Mouse (Mus musculus): ENCODE results near the gene Olfr97. TPM values are rescaled to one million over a fixed set of nuclear protein-coding genes. Genes with fewer than 3 reads are reported as not detected.

Olfr97 gene
- polyA plus RNA-seq (2014; fragmentation: Illumina TruSeq; extraction: RNeasy Lipid Tissue Mini Kit (QIAGEN cat#74804); ENCODE audit: low read depth, low replicate concordance) = not detected

DNA sequence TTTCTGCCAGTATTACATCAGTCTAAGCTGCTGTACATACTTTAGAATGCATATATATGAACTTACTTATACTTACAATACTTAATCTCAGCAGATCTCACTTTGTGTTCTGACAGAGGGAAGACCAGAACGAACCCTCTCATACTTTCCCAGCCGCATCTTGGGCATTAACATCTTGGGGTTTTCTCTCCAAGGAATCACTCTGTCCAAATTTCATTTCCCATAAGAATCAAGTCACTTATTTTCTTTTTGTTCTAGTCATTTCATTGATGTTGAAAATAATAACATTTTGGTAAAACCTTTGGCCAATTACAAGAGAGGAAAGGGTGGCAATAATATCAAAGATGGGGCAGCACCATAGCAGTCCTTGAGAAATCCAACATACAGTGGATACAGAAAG, at the start of gene Olfr97:
Gene Olfr97 (minus strand): TSS at position 101 of the 400 bp plus-strand sequence.

DNA sequence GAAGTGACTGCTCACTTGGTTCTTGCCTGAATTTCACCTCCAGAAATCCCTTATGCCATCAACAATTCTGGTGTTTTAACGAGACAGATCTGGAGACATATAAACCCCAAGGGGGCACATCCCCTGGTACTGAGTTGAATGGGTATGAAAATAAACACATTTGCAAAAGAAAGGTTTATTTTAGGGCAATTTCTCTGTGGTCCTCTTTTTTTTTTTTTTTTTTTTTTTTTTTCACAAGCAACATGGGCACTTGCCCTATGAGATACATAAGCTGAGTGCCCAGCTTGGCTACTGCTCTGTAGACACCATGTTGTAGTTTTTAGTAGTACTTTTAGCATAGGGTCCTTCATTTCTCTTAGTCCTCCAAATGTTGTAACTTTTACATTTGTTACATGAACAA, 46.2 kb upstream of the Olfr97 start, which contains the start of gene Olfr99:
Gene Olfr99 (minus strand): TSS at position 101 of the 400 bp plus-strand sequence.

DNA sequence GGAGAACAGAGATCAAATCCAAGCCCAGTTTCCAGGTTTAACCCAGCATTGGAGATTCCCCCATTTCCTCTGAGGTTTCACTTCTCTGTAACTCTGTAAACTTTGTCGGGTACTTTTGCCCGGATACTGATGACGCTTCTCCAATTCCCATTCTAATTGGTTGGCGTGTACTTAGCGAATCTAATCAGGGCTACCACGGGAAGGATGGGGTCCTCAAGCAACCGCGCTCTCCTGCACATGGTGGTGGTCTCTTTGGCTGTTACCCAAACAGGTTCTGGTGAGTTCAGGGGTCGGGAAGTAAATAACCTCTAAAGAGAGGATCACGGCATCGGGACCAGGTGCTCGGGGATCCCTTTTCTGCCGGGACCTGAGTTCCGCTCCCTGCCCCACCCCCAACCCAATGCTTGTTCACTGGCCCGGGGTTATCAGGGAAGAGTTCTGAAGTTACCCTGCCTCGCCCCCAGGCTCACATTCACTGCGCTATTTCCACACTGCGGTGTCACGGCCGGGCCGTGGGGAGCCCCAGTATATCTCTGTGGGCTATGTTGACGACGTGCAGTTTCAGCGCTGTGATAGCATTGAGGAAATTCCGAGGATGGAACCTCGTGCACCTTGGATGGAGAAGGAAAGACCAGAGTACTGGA, 33.0 kb upstream of the Olfr97 start, which contains the start of gene H2-M3:
Gene H2-M3 (plus strand): TSS at position 163 of the 644 bp plus-strand sequence.

DNA sequence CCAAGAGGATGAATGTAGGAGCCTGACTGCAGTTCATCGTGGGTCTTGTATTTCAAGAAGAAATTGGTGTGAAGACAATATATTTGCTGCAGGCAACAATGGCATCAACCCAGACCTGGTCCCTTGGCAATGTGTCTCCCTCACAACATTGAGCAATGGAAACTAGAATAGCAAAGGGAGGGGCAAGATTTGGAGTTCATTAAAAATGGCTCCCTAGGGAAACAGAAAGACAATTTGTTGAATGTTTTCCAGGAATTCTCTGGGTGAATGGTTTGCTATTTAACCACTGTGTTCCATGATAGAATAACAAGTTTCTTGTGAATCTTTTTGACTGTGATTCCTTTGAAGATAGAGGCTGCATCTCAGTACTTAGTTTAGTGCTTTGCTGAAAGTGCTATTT, 26.5 kb upstream of the Olfr97 start, which contains the start of gene Olfr98:
Gene Olfr98 (minus strand): TSS at position 124 of the 400 bp plus-strand sequence.

DNA sequence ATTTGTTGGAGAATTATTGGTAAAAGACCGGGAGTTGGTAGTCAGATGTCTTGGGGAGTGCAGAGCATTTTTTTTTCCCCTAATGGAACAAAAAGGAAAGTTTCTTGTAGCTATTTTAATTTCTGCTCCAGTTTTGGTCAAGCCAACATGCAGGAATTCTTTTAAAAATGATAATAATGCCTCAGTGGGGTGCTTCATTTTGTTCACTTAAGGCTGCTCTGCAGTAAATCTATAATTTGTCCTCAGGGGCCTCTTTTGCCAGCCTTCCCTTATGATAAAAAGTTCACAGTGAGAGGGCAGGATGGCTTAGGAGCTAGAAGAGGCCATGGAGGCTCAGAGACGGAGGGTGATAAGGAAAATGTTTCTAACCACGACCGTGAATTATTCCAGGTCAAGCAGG, 17.3 kb downstream of the Olfr97 start, which contains the start of gene Olfr96:
Gene Olfr96 (plus strand): TSS at position 301 of the 400 bp plus-strand sequence.

DNA sequence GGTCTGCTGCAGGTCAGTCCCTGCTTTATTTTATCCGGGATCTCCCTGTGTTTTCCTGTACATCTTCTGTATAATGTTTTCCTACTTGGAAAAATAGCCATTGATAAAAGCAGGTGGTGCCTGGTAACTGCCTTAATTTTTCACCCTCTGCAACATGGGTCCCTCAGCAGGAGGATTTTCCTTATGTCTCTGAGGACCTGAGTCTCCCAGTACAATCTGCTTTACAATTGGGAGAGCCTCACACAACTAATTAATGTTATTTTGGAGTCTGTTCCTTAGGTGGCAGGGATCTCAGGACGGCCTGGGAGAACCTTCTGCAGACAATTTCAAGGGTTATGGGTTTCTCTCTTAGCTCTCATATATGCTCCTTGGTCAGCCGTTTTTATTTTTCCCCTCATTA, 24.1 kb downstream of the Olfr97 start, which contains the start of gene Olfr95:
Gene Olfr95 (minus strand): TSS at position 101 of the 400 bp plus-strand sequence.

DNA sequence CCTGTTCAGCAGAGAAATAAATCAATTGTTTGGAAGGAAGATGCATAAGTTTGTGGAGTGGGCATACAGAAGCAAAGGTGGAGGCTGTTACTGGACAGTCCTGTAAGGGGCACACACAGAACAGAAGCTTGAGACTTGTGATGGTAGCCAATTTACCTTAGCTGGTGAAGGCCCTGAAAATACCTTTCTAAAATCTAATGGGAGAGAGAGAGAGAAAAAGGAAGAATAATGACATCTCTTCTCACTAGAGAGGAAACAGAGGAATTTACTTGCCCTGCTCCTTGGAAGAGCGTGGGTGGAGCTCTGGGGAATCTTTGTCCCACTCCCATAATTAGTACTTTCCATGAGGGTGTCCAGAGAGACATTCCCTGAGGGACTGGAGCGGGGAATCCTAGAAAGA, 36.2 kb downstream of the Olfr97 start, which contains the start of gene Olfr94:
Gene Olfr94 (minus strand): TSS at position 101 of the 400 bp plus-strand sequence.

DNA sequence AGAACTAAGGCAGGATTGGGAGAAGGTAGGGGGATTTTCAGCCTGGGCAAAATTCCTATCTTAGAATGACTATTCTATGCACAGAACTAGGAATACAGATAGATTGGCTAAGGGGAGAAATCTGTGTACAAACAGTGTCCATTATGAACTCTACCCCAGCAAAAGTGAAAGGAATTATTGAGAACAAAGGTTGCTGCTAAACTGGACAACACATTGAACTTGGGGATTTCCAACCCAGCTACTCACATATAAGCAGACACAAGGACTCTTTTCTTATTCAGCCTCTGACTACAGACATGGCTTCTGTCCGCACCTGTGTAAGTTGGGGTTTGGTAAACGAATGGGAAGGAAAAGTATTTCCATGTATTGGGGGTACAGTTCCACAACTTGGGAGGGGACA, 43.5 kb downstream of the Olfr97 start, which contains the start of gene Ubd:
Gene Ubd (plus strand): TSS at position 237 of the 400 bp plus-strand sequence.

Other genes with a start within 250 kb of the Olfr97 start
- gene H2-M5, start 247.8 kb downstream of the Olfr97 start, polyA plus RNA-seq (2014; fragmentation: Illumina TruSeq; extraction: RNeasy Lipid Tissue Mini Kit (QIAGEN cat#74804); ENCODE audit: low read depth, low replicate concordance) = not detected
- 1.9 TPM for gene Zfp57, start 236.2 kb downstream of the Olfr97 start, polyA plus RNA-seq (2014; fragmentation: Illumina TruSeq; extraction: RNeasy Lipid Tissue Mini Kit (QIAGEN cat#74804); ENCODE audit: low read depth, low replicate concordance)
- gene Mog, start 213.9 kb downstream of the Olfr97 start, polyA plus RNA-seq (2014; fragmentation: Illumina TruSeq; extraction: RNeasy Lipid Tissue Mini Kit (QIAGEN cat#74804); ENCODE audit: low read depth, low replicate concordance) = not detected
- 2.8 TPM for gene Gabbr1, start 191.4 kb downstream of the Olfr97 start, polyA plus RNA-seq (2014; fragmentation: Illumina TruSeq; extraction: RNeasy Lipid Tissue Mini Kit (QIAGEN cat#74804); ENCODE audit: low read depth, low replicate concordance)
- not detected for gene Olfr90, start 148.8 kb downstream of the Olfr97 start, polyA plus RNA-seq (2014; fragmentation: Illumina TruSeq; extraction: RNeasy Lipid Tissue Mini Kit (QIAGEN cat#74804); ENCODE audit: low read depth, low replicate concordance)
- gene Olfr91, start 139.1 kb downstream of the Olfr97 start, polyA plus RNA-seq (2014; fragmentation: Illumina TruSeq; extraction: RNeasy Lipid Tissue Mini Kit (QIAGEN cat#74804); ENCODE audit: low read depth, low replicate concordance) = not detected
- gene Olfr92, start 117.2 kb downstream of the Olfr97 start, polyA plus RNA-seq (2014; fragmentation: Illumina TruSeq; extraction: RNeasy Lipid Tissue Mini Kit (QIAGEN cat#74804); ENCODE audit: low read depth, low replicate concordance) = not detected
- gene Olfr93, start 75.8 kb downstream of the Olfr97 start, polyA plus RNA-seq (2014; fragmentation: Illumina TruSeq; extraction: RNeasy Lipid Tissue Mini Kit (QIAGEN cat#74804); ENCODE audit: low read depth, low replicate concordance) = not detected
- gene Ubd, start 43.4 kb downstream of the Olfr97 start, polyA plus RNA-seq (2014; fragmentation: Illumina TruSeq; extraction: RNeasy Lipid Tissue Mini Kit (QIAGEN cat#74804); ENCODE audit: low read depth, low replicate concordance) = 0.61 TPM
- gene Olfr94, start 36.3 kb downstream of the Olfr97 start, polyA plus RNA-seq (2014; fragmentation: Illumina TruSeq; extraction: RNeasy Lipid Tissue Mini Kit (QIAGEN cat#74804); ENCODE audit: low read depth, low replicate concordance) = not detected
- gene Olfr95, start 24.2 kb downstream of the Olfr97 start, polyA plus RNA-seq (2014; fragmentation: Illumina TruSeq; extraction: RNeasy Lipid Tissue Mini Kit (QIAGEN cat#74804); ENCODE audit: low read depth, low replicate concordance) = not detected
- not detected for gene Olfr96, start 17.2 kb downstream of the Olfr97 start, polyA plus RNA-seq (2014; fragmentation: Illumina TruSeq; extraction: RNeasy Lipid Tissue Mini Kit (QIAGEN cat#74804); ENCODE audit: low read depth, low replicate concordance)
- gene Olfr98, start 26.4 kb upstream of the Olfr97 start, polyA plus RNA-seq (2014; fragmentation: Illumina TruSeq; extraction: RNeasy Lipid Tissue Mini Kit (QIAGEN cat#74804); ENCODE audit: low read depth, low replicate concordance) = not detected
- 1.0 TPM for gene H2-M3, start 32.9 kb upstream of the Olfr97 start, polyA plus RNA-seq (2014; fragmentation: Illumina TruSeq; extraction: RNeasy Lipid Tissue Mini Kit (QIAGEN cat#74804); ENCODE audit: low read depth, low replicate concordance)
- not detected for gene Olfr99, start 46.1 kb upstream of the Olfr97 start, polyA plus RNA-seq (2014; fragmentation: Illumina TruSeq; extraction: RNeasy Lipid Tissue Mini Kit (QIAGEN cat#74804); ENCODE audit: low read depth, low replicate concordance)
- gene Olfr101, start 67.0 kb upstream of the Olfr97 start, polyA plus RNA-seq (2014; fragmentation: Illumina TruSeq; extraction: RNeasy Lipid Tissue Mini Kit (QIAGEN cat#74804); ENCODE audit: low read depth, low replicate concordance) = not detected
- not detected for gene Olfr102, start 79.7 kb upstream of the Olfr97 start, polyA plus RNA-seq (2014; fragmentation: Illumina TruSeq; extraction: RNeasy Lipid Tissue Mini Kit (QIAGEN cat#74804); ENCODE audit: low read depth, low replicate concordance)
- not detected for gene Olfr103, start 102.4 kb upstream of the Olfr97 start, polyA plus RNA-seq (2014; fragmentation: Illumina TruSeq; extraction: RNeasy Lipid Tissue Mini Kit (QIAGEN cat#74804); ENCODE audit: low read depth, low replicate concordance)
- gene Olfr104-ps, start 122.3 kb upstream of the Olfr97 start, polyA plus RNA-seq (2014; fragmentation: Illumina TruSeq; extraction: RNeasy Lipid Tissue Mini Kit (QIAGEN cat#74804); ENCODE audit: low read depth, low replicate concordance) = not detected
- not detected for gene Olfr105-ps, start 141.7 kb upstream of the Olfr97 start, polyA plus RNA-seq (2014; fragmentation: Illumina TruSeq; extraction: RNeasy Lipid Tissue Mini Kit (QIAGEN cat#74804); ENCODE audit: low read depth, low replicate concordance)
- gene Olfr106-ps, start 153.1 kb upstream of the Olfr97 start, polyA plus RNA-seq (2014; fragmentation: Illumina TruSeq; extraction: RNeasy Lipid Tissue Mini Kit (QIAGEN cat#74804); ENCODE audit: low read depth, low replicate concordance) = not detected
- gene Olfr107, start 161.9 kb upstream of the Olfr97 start, polyA plus RNA-seq (2014; fragmentation: Illumina TruSeq; extraction: RNeasy Lipid Tissue Mini Kit (QIAGEN cat#74804); ENCODE audit: low read depth, low replicate concordance) = not detected
- not detected for gene Olfr108, start 208.2 kb upstream of the Olfr97 start, polyA plus RNA-seq (2014; fragmentation: Illumina TruSeq; extraction: RNeasy Lipid Tissue Mini Kit (QIAGEN cat#74804); ENCODE audit: low read depth, low replicate concordance)
- not detected for gene Olfr109, start 221.6 kb upstream of the Olfr97 start, polyA plus RNA-seq (2014; fragmentation: Illumina TruSeq; extraction: RNeasy Lipid Tissue Mini Kit (QIAGEN cat#74804); ENCODE audit: low read depth, low replicate concordance)
- not detected for gene H2-M2, start 246.2 kb upstream of the Olfr97 start, polyA plus RNA-seq (2014; fragmentation: Illumina TruSeq; extraction: RNeasy Lipid Tissue Mini Kit (QIAGEN cat#74804); ENCODE audit: low read depth, low replicate concordance)